Mouse (Mus musculus) E14TG2a.4 (cell line): Measurements from ENCODE around the gene Timp4.

Source experiments
- CTCF ChIP-seq: conservative IDR thresholded peaks from 2 replicates; pipeline ENCODE4 v1.5.1; 2014; ENCODE audit warnings: low read length
- NANOG ChIP-seq: IDR thresholded peaks from 2 replicates; pipeline ENCODE4 v1.6.1; 2014; ENCODE audit warnings: borderline replicate concordance, low read length, mixed read lengths
- POU5F1 ChIP-seq: IDR thresholded peaks from 2 replicates; pipeline ENCODE4 v1.6.1; 2014; ENCODE audit warnings: low read length, borderline replicate concordance

DNA sequence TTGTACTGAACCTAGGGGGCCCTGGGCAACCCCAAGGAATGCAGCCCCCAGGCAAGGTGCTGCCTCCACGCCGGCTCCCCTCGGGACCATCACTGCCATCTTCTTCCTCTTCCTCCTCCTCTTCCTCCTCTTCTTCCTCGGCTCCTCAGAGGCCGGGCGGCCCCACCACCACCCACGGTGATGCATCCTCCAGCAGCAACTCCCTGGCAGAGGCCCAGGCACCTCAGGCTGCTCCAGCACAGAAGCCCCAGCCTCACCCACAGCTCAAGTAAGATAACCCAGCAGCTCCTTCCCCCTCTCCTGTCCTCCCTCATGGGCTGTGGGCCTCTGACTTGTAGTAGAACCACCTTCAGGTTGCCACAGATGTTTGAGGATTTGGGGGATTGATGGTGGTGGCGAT lies 26.1 kb upstream of the Timp4 start:
- no peak for TF ChIP-seq CTCF
- TF ChIP-seq POU5F1 = no peak
- no peak for TF ChIP-seq NANOG
